Mouse (Mus musculus): Measurements from ENCODE around the gene Calm1. TPM values are rescaled to one million over a fixed set of nuclear protein-coding genes. Genes with fewer than 3 reads are reported as not detected.

The Calm1 gene
- polyA plus RNA-seq, 1 experiment from 2014 or later: 699 TPM

DNA sequence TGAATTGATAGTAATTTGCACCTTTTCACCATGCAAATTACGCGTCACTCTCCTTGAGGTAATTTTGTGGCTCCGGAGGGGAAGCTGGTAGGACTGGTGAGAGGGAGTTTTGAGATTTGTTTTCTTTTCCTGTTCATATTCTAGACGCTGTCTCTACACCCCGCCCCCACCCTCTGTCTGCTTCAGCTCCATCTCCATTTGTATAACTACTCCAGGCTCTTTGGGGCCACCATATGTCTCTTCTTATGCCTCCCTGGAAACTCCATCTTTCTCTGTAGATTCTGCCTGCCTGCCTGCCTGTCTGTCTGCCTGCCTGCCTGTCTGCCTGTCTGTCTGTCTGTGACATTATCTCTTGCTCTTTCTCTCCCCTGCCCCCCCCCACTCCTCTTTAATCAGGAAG lies 26.8 kb downstream of the Calm1 start:
- no peak for DNase-seq
- H3K27ac ChIP-seq: no peak overlapping the region
- no peaks in the 10 kb centered on the region for H3K4me1 ChIP-seq (replicated peaks)
- no peak overlapping the region for H3K9ac ChIP-seq
- no peak for ATAC-seq (ENCODE audit: low read depth)
- no peak overlapping the region for H3K4me3 ChIP-seq (replicated peaks)
- no peak overlapping the region for H3K4me2 ChIP-seq
- 0 out of 2 replicates have a peak, but pooled peaks cover 6% of the 10 kb centered on the region for H3K27me3 ChIP-seq
- 44% methylated on average over 5 of the region's 5 CpGs for WGBS (ENCODE audit: insufficient replicate concordance)
- H3K36me3 ChIP-seq: no peaks in the 10 kb centered on the region
- no peaks in the 10 kb centered on the region for H3K9me3 ChIP-seq (replicated peaks)

DNA sequence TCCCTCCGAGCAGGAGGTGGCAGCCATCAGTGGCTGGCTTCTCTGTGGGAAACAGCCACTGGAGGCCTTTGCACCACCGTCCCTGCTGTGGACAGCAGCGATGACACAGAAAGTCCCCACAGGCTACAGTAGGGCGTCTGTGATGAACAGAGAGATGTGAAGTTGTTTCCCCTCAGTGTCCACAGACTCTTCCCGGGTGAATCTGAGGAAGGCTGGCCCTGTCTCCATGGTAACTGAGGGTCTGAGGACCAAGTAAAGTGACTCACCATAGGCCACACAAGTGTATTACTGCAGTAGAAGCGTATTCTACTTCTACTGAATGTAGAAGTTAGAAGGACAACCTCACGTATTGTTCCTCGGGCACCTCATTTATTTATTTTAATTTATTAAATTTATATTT lies 27.4 kb downstream of the Calm1 start:
- H3K27me3 ChIP-seq: 0 out of 2 replicates have a peak, but pooled peaks cover 6% of the 10 kb centered on the region
- DNase-seq (no peak), ATAC-seq (ENCODE audit: low read depth) (no peak)
- H3K36me3 ChIP-seq: no peaks in the 10 kb centered on the region
- no peak overlapping the region for H3K4me3 ChIP-seq (replicated peaks)
- 59% methylated on average over 8 of the region's 8 CpGs for WGBS (ENCODE audit: insufficient replicate concordance)
- no peaks in the 10 kb centered on the region for H3K9me3 ChIP-seq (replicated peaks)
- no peak overlapping the region for H3K4me2 ChIP-seq
- H3K4me1 ChIP-seq (replicated peaks): no peaks in the 10 kb centered on the region
- H3K9ac ChIP-seq: no peak overlapping the region
- H3K27ac ChIP-seq: no peak overlapping the region

DNA sequence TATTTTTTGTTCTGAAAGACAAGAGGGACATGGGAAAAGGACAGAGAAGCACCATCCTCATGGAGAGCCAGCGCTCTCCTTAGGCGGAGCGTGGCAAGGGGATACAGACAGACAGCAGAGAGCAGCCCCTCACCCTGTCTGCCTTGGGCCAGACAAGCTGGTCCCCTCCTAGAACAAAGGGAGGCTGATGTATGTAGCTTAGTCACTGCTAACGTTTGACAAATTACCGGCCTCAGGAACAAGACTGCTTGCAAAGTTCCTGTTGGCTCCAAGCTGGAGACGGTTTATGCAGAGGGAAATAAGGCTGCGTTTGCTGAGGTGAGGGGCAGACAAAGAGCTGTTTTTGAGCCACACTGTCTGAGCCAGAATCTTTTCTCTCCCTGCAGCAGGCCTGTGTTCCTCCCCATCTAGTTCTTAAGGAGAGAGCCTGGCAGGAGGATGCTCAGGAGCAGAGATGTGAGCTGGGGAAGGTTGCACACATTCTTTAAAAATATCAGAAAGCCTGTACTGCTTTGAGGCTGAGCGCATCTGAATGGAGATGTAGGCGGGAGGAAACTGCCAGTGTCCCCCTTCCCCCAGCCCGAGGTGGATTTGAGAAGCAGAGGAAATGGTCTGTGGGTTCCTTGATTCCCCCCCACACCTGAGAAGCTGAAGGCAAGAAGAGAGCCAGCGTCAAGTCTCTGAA lies 28.9 kb downstream of the Calm1 start:
- no peak overlapping the region for H3K9ac ChIP-seq
- no peaks in the 10 kb centered on the region for H3K36me3 ChIP-seq
- no peak for DNase-seq
- H3K4me2 ChIP-seq: no peak overlapping the region
- no peaks in the 10 kb centered on the region for H3K9me3 ChIP-seq (replicated peaks)
- H3K27ac ChIP-seq: no peak overlapping the region
- 45% methylated on average over 11 of the region's 11 CpGs for whole genome bisulfite sequencing (ENCODE audit: insufficient replicate concordance)
- H3K4me3 ChIP-seq (replicated peaks): no peak overlapping the region
- ATAC-seq (ENCODE audit: low read depth): no peak
- H3K4me1 ChIP-seq (replicated peaks): no peaks in the 10 kb centered on the region
- 0 out of 2 replicates have a peak, but pooled peaks cover 6% of the 10 kb centered on the region for H3K27me3 ChIP-seq

DNA sequence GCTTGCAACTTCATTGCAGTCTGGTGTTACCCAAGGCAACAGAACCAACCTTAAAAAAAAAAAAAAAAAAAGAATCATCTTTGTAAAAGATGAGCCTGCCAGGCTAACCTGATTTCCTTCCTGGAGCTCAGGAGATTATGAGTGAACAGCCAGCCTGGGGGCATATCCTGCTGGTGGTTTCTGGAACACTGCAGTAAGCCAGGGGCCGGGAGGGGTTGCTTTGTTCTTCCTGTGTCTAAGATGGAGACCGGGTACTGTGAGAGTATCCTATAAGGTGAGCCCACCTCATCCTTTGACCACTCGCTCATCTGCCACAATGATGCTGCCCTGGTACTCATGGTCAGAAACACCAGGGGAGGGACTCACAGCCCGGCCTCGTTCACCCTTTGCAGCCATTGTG lies 35.0 kb downstream of the Calm1 start:
- Histone ChIP-seq H3K9ac (no peak overlapping the region), H3K9me3 (replicated peaks) (no peaks in the 10 kb centered on the region), H3K27me3 (no peaks in the 10 kb centered on the region), H3K4me2 (no peak overlapping the region), H3K4me1 (replicated peaks) (no peaks in the 10 kb centered on the region), H3K36me3 (no peaks in the 10 kb centered on the region), H3K27ac (no peak overlapping the region), H3K4me3 (replicated peaks) (no peak overlapping the region)
- ATAC-seq (ENCODE audit: low read depth) (no peak), DNase-seq (no peak)
- 71% methylated on average over 5 of the region's 5 CpGs for WGBS (ENCODE audit: insufficient replicate concordance)

DNA sequence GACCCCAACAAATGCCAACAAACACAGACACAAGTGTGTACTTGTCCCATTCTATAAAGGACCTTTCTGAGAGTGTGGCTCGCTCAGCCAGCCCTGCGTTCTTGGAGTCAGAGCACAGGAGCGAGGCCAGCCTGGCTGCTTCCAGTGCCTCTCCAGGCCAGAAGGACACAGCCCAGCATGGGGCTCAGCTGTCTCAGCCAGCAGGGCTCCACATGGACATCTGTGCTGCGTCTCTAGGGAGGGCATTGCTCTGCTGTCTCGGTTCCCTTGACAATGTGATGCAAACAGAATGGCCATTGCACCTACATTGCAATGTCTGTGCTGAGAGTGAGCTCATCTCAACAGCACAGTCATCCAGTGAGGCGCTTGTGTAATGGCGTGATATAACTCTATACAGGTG lies 35.7 kb downstream of the Calm1 start:
- Histone ChIP-seq H3K36me3 (no peaks in the 10 kb centered on the region), H3K4me3 (replicated peaks) (no peak overlapping the region)
- no peak for DNase-seq

DNA sequence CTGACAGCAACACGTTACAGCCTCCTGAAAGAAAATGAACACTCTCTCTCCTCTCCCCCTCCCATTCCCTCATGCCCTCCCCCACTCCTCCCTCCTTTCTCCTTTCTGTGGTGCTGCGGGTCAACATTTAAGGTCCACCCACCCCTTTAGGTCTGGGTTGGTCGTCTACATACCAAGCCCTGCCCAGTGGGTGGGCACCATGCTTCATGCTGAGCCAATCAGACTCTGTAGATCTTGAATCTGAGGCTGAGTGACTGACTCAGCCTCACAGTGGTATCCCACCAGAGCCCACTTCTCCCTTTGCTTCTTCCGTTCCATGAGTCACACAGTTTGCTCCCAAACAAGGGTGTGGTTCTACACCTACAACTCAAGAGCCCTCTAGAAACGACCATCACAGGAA lies 36.2 kb downstream of the Calm1 start:
- Histone ChIP-seq H3K4me2 (no peak overlapping the region), H3K9me3 (replicated peaks) (no peaks in the 10 kb centered on the region), H3K4me1 (replicated peaks) (no peaks in the 10 kb centered on the region), H3K27me3 (no peaks in the 10 kb centered on the region), H3K36me3 (no peaks in the 10 kb centered on the region), H3K9ac (no peak overlapping the region), H3K27ac (no peak overlapping the region), H3K4me3 (replicated peaks) (no peak overlapping the region)
- ATAC-seq (ENCODE audit: low read depth): no peak; the same call in 1 of the 2 replicates
- WGBS (ENCODE audit: insufficient replicate concordance): 27% methylated on average over 5 of the region's 5 CpGs
- no peak for DNase-seq

More for the DNA sequence above, 35.7 kb downstream of the Calm1 start:
- no peak for ATAC-seq (ENCODE audit: low read depth)
- Histone ChIP-seq H3K9ac (no peak overlapping the region), H3K9me3 (replicated peaks) (no peaks in the 10 kb centered on the region), H3K27ac (no peak overlapping the region), H3K4me2 (no peak overlapping the region), H3K27me3 (no peaks in the 10 kb centered on the region), H3K4me1 (replicated peaks) (no peaks in the 10 kb centered on the region)
- 66% methylated on average over 7 of the region's 7 CpGs for WGBS (ENCODE audit: insufficient replicate concordance)

DNA sequence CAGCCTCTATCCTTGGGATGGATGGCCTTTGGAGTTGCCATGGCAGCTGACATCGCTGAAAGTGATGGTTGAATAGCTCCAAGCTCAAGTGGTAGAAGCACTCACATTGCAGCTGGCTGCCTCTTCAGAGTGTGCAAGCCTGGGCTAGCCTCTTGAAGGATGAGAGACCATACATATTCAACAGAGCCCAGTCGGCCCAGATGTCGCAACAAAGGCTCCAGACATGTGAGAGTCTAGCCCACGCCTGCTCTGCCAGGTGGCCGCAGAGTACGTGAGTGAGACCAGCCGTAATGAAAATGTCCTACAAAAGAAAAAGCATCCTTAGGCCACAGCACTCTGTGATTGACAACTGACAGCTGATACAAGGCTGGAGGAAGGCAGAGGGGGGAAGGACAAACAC lies 40.2 kb downstream of the Calm1 start:
- ATAC-seq (ENCODE audit: low read depth): no peak
- no peak for DNase-seq
- Histone ChIP-seq H3K36me3 (no peaks in the 10 kb centered on the region), H3K4me1 (replicated peaks) (no peaks in the 10 kb centered on the region), H3K27ac (no peak overlapping the region), H3K9ac (no peak overlapping the region), H3K27me3 (peaks cover 17% of the 10 kb centered on the region; the same call in 1 of the 2 replicates), H3K9me3 (replicated peaks) (no peaks in the 10 kb centered on the region), H3K4me3 (replicated peaks) (no peak overlapping the region), H3K4me2 (no peak overlapping the region)
- 65% methylated on average over 7 of the region's 7 CpGs for WGBS (ENCODE audit: insufficient replicate concordance)

DNA sequence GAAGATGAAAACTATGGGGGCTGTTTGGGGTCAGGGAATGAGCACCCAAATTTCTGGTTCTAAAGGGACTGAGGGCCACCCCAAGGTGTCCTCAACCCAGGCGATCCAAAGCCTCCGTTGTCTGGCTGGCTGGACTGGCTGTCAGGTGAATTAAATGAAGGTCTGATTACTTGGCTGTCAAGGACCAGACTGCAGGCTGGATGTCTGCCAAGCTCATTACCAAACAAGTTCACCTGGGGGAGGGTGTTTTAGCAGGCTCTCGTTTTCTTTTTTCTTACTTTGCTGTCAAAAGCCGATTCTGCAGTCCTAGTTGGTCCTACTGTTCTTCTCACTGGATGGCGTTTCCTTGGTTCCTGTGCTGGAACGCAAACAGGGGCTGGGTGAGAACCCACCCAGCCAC lies 40.6 kb downstream of the Calm1 start:
- Histone ChIP-seq H3K9ac (no peak overlapping the region), H3K27ac (no peak overlapping the region), H3K4me1 (replicated peaks) (no peaks in the 10 kb centered on the region), H3K36me3 (no peaks in the 10 kb centered on the region), H3K9me3 (replicated peaks) (no peaks in the 10 kb centered on the region), H3K27me3 (peaks cover 17% of the 10 kb centered on the region; the same call in 1 of the 2 replicates), H3K4me3 (replicated peaks) (no peak overlapping the region), H3K4me2 (no peak overlapping the region)
- WGBS (ENCODE audit: insufficient replicate concordance): 69% methylated on average over 6 of the region's 6 CpGs
- DNase-seq (no peak), ATAC-seq (ENCODE audit: low read depth) (no peak)

DNA sequence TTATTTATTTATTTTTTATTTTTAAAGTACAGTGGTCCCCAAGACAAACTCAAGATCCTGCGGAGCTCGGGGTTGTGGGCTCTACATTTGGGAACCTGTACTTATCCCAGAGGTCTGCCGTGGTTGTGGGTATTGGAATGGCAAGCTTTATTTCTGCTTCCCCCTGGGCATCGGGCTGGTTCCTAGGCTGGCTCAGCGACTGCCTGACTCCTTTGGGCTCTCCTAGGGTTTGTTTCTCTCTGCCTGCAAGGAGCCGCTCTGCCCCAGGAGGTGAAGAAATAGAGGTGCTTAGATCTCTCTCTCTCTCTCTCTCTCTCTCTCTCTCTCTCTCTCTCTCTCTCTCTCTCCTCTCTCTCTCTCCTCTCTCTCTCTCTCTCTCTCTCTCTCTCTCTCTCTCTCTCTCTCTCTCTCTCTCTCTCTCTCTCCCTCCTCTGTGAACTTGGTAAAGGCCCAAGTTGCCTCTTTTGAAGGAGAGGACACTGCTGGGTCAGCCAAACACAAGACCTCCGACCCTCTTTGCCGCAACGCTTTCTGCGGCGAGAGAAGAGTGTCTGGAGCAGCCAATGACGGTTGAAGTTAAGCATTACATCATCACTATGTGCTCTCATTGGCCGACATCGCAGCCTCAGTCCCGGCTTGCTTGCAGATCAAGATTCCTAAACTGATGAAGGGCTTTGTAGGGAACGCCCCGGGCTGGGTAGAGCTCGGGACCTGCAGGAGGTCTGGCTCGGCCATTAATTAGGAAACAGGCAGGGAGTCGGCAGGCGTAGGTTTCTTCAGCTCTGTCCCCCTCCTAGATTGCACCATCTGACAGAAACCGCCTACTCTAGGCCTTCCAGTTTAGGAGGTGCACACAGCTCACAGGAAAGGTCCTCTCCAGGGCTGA lies 42.9 kb downstream of the Calm1 start:
- no peak for DNase-seq
- peaks cover 17% of the 10 kb centered on the region; the same call in 1 of the 2 replicates for H3K27me3 ChIP-seq
- no peak overlapping the region for H3K27ac ChIP-seq
- no peak overlapping the region for H3K4me3 ChIP-seq (replicated peaks)
- ATAC-seq (ENCODE audit: low read depth): peak; percentile 51; the same call in 1 of the 2 replicates
- no peaks in the 10 kb centered on the region for H3K36me3 ChIP-seq
- no peaks in the 10 kb centered on the region for H3K9me3 ChIP-seq (replicated peaks)
- no peaks in the 10 kb centered on the region for H3K4me1 ChIP-seq (replicated peaks)
- WGBS (ENCODE audit: insufficient replicate concordance): 13% methylated on average over 22 of the region's 22 CpGs
- H3K9ac ChIP-seq: no peak overlapping the region
- H3K4me2 ChIP-seq: peak overlapping the region; percentile 7; the same call in 1 of the 2 replicates

DNA sequence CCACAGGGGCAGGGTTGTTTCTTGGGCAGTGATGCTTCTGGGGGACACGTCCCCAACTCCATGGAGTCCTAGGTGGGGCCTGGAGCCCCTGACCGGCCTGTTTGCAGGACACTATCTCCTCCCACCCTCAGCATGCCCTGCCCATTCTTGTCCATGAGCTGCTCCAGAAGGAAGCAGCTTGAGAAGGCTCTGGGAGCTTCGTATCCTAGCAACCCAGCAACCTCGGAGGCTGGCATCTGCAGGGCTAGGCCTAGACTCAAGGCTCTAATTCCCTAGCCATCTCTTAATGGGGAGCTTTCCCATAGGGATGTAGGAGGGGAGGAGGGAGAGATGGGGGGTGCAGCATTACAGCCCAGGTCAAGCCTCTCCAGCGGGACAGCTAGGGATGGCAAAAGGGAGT lies 45.3 kb downstream of the Calm1 start:
- Histone ChIP-seq H3K4me2 (no peak overlapping the region), H3K27me3 (peaks cover 17% of the 10 kb centered on the region; the same call in 1 of the 2 replicates), H3K36me3 (no peaks in the 10 kb centered on the region), H3K9ac (no peak overlapping the region), H3K9me3 (replicated peaks) (no peaks in the 10 kb centered on the region), H3K4me1 (replicated peaks) (no peaks in the 10 kb centered on the region), H3K4me3 (replicated peaks) (no peak overlapping the region), H3K27ac (no peak overlapping the region)
- 44% methylated on average over 5 of the region's 5 CpGs for WGBS (ENCODE audit: insufficient replicate concordance)
- ATAC-seq (ENCODE audit: low read depth): no peak
- DNase-seq: no peak

DNA sequence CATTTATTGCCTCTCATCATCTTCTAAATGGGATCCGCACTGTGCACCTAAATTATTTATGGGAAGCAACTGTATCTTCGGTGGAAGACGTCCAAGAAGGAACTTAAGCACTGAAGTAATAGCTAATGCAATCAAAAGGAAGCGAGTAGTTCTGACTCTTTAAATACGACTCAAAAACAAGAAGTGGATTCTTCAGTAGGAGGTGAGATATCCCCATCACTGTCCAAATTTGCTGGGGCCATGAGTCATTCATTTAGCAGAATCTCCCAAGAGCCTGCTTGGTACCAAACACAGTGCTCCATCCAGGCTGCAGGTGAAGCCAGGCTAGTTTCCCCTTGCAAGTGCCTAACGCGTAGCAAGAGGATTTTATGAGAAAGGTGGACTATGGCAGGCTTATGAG lies 49.9 kb downstream of the Calm1 start:
- Histone ChIP-seq H3K4me1 (replicated peaks) (no peaks in the 10 kb centered on the region), H3K4me3 (replicated peaks) (no peak overlapping the region), H3K9me3 (replicated peaks) (no peaks in the 10 kb centered on the region), H3K4me2 (no peak overlapping the region), H3K9ac (no peak overlapping the region), H3K27ac (no peak overlapping the region), H3K27me3 (no peaks in the 10 kb centered on the region), H3K36me3 (no peaks in the 10 kb centered on the region)
- DNase-seq: no peak
- no peak for ATAC-seq (ENCODE audit: low read depth)
- WGBS (ENCODE audit: insufficient replicate concordance): 51% methylated on average over 7 of the region's 7 CpGs
